In genomic region chr7:144235523-144235922, GRCm38 (mm10) we compare ENCODE assay signal across 14 mouse cellular contexts.
"Had no signal": no experiment of that assay in that cellular context is flagged by ENCODE, and none has a peak within 500 bp of the region (broad histone marks: within the 10 kb centered on the region; RNA-seq: fewer than 3 reads in every experiment).

No protein-coding gene starts in this region.

- H3K9me3 ChIP-seq: limb, embryonic 12.5 days; liver, embryonic 13.5 days; lung, embryonic 15.5 days; midbrain, embryonic 15.5 days; neural tube, embryonic 12.5 days had no signal

- H3K27me3 ChIP-seq: limb, embryonic 12.5 days; liver, embryonic 13.5 days; lung, embryonic 15.5 days; midbrain, embryonic 15.5 days; neural tube, embryonic 12.5 days had no signal

- DNase-seq: liver; liver, embryonic 13.5 days; liver, postnatal 0 days; lung, postnatal 14 days; thymus, adult 2 months; thymus, postnatal 25 days had no signal

- H3K36me3 ChIP-seq: limb, embryonic 12.5 days; liver, embryonic 13.5 days; lung, embryonic 15.5 days; midbrain, embryonic 15.5 days; neural tube, embryonic 12.5 days had no signal

- H3K27ac ChIP-seq: kidney, postnatal 0 days; layer of hippocampus, adult 2 months; limb, embryonic 12.5 days; liver, embryonic 13.5 days; lung, embryonic 15.5 days; macrophage; midbrain, embryonic 15.5 days; neural tube, embryonic 12.5 days had no signal

- H3K4me3 ChIP-seq: layer of hippocampus, adult 2 months; limb, embryonic 12.5 days; liver, embryonic 13.5 days; lung, embryonic 15.5 days; megakaryocyte, embryonic 14.5 days; midbrain, embryonic 15.5 days; neural tube, embryonic 12.5 days had no signal
